Mouse (Mus musculus) adipocyte (in vitro differentiated cells): Measurements from ENCODE around the gene Jtb.
"Not testable (repeated sequence)": the region's sequence is repeated elsewhere in the genome, so short reads cannot be mapped to it uniquely, and the experiment has no call there.

Experiments used
- DNase-seq: peaks from one replicate; pipeline ENCODE4 v3.0.0-alpha.2; 2016; ENCODE audit warnings: low spot score

The Jtb gene

DNA sequence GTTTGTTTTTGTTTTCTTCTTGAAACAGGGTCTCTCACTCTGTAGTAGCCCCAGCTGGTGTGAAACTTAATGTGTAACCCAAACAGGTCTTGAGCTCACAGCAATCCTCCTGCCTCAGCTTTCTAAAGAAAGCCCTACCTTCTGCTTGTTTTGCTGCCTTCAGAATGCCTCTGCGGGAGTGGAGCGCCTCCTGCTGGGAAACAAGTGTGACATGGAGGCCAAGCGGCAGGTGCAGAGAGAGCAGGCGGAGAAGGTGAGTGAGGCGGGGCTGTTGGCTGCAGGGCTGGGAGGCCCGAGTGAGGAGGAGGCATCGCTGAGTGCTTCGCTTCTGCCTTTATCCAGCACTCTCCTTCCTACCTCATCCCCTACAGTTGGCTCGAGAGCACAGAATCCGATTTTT lies 7.1 kb upstream of the Jtb start:
- DNase-seq, result no peak

DNA sequence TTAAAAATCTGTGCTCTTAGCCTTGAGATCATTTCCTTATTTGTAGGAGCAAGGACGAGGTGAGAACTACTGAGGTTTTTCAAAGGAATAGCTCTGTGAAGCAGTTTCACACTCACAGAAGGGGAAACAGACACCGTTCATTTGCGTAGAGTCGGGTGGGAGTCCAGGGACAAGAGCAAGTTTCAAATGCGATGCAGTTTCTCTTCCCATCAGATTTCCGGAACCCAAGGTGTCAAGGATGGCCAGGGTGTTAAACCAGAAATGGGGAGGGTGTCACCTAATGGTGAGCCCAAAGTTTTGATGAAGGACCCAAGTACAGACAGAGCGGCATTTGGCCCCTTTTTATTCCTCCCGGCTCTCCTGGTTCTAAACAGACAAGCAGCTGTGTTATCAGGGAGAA lies 322 bp upstream of the Jtb start:
- DNase-seq, result no peak

GRCm38 (mm10) chr3:90241251-90241650 lies 9.9 kb downstream of the Jtb start:
- no peak for DNase-seq

- DNase-seq, result no peak
These were observed 10.4 kb downstream of the Jtb start for GRCm38 (mm10) chr3:90241669-90242358.

DNA sequence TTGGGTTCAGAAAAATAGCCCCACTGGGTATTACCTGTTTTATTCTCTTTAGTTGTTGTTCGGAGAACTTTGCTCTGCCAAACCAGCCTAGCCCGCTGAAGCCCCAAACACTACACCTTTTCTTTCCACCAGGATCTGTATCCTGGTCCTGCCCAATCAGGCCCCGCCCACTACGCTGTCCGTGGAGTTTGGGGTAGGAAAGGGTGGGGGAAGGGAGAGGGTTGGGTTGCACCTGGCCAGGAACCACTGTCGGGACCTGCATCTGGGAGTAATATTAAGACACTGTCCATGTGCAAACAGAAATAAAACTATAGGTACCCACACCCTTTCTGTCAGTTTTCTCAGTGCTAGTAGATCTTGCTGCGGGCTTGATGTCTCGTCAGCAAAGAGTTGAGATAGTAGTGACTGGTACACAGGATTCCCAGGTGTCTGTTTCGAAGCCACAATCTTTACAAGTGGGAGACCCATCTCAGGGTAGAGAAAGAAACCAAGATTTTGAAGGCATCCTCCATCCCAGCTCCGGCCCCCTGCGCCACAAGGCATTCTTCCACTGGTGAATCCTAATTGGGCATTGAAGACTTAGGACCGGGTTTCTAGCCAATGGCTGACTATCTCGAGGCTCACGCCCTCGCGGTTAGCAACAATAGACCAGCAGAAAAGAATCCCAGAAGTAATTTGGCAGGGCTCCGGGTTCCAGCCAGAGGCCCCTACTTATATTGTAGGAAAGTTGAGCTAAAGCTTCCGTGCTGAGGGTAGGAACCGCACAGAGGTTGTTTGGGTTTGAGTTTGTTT lies 11.8 kb downstream of the Jtb start, which contains the start of gene Creb3l4:
TSS of gene Creb3l4 (minus strand) at position 529 of the 792 bp plus-strand sequence.
- DNase-seq, result no peak

GRCm38 (mm10) chr3:90245406-90245805 lies 14.0 kb downstream of the Jtb start:
- peak; percentile 57 for DNase-seq

DNA sequence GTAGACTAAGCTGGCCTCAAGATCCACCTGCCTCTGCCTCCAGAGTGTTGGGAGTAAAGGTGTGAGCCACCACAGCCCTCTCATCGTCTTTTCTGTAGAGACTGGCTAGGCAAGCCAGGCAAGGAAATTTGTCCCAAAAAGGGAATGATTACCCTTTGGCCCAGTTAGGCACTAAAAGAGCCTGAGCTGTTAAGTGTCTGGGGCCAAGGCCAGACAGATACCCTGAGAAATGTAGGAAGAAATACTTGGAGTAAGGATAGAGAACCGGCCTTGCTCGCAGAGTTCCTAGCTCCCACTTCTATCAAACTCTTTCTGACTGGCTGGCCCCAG lies 16.2 kb downstream of the Jtb start:
- DNase-seq, result no peak

- peak; percentile 98 for DNase-seq
These were observed 16.8 kb downstream of the Jtb start, which contains the start of gene Slc39a1 for GRCm38 (mm10) chr3:90247960-90248745. TSS of gene Slc39a1 (plus strand) at chr3:90248172.

DNA sequence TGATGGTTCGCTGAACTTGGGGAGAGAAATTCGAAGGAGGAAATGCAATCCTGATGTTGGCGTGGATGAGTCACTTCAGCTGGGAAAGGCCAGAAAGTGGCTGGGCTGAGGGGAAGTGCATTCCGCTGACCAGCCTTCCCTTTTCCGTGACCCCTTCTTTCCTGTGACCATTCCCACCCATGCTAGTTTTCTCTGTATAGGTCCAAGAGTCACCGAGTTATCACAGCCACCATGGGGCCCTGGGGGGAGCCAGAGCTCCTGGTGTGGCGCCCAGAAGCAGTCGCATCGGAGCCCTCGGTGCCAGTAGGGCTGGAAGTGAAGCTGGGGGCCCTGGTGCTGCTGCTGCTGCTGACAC lies 17.3 kb downstream of the Jtb start:
- peak; percentile 63 for DNase-seq

DNA sequence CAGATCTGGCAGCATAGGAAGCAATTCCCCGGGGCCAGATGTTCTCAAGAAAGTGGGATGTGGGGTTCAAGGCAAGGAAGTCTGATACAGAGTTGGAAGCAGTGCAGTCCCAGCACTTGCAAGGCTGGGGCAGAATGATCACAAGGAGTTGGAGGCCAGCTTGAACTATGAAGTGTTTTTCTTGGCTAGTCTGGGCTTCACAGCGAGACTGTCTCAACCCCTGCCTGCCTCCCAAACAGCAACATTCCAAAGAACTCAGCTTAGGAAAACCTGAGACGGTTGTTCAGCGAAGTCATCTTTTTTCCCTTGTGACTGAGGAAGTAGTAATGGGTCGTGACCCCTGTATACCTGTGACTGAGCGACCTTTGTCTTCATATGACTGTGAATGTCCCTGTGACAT lies 19.4 kb downstream of the Jtb start:
- peak; percentile 82 for DNase-seq

DNA sequence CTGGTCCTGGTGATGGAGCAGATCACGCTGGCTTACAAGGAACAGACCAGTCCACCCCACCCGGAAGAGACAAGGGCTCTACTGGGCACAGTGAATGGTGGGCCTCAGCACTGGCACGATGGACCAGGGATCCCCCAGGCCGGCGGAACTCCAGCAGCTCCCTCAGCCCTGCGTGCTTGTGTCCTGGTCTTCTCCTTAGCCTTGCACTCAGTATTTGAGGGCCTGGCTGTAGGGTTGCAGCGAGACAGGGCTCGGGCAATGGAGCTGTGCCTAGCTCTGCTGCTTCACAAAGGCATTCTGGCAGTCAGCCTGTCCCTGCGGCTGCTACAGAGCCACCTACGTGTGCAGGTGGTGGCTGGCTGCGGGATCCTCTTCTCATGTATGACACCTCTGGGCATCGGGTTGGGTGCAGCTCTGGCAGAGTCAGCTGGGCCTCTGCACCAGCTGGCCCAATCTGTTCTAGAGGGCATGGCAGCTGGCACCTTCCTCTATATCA lies 20.4 kb downstream of the Jtb start:
- DNase-seq, result not testable (repeated sequence)

GRCm38 (mm10) chr3:90252659-90253058 lies 21.3 kb downstream of the Jtb start:
- DNase-seq, result not testable (repeated sequence)

DNA sequence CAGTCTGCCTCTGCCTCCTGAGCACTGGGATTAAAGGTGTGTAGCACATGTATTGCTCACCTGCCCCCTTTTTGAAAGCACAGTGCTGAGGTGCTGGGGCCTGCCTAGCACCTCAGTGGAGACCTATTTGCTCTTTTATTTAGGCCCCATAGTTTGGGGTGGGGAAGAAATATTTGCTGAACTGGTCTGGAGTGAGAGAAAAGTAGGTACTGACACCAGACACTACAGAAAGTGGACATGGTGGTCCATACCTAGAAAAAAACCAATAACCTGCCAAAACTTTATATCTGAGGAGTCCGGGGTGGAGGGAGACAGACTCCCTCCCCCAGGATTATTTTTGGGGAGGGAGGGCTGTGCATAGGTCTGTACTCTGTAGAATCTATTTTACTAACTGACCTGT lies 21.8 kb downstream of the Jtb start:
- not testable (repeated sequence) for DNase-seq

DNA sequence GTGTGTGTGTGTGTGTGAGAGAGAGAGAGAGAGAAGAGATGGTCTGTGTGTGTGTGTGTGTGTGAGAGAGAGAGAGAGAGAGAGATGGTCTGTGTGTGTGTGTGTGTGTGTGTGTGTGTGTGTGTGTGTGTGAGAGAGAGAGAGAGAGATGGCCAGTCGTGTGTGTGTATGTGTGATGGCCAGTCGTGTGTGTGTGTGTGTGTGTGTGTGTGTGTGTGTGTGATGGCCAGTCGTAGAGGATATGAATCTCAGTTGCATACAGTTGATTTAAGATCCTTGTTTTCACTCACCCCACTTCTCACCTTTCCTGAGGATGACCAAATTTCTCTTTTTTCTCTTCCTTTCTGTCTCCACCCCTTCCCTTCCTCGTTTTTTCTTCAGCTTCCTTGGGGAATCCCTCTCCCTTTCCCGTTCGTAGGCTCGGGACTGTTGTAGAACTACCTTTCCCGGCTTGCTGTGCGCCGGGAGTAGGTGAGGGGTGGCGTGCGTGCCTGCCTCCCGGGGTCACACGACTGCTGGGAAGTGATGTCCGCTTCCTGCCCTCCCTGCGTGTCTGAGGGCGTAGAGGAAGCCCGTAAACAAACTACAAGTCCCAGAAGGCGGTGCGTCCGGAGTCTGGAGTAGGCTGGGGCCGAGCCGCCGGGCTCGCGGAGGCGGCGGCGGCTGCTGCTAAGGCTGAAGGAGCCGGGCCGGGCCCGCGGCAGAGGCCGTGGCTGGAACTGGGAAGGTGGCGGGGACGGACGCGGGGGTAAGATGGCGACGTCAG lies 22.4 kb downstream of the Jtb start, which contains the start of gene Crtc2:
TSS of gene Crtc2 (plus strand) at position 511 of the 766 bp plus-strand sequence.
- DNase-seq, result peak; percentile 97

DNA sequence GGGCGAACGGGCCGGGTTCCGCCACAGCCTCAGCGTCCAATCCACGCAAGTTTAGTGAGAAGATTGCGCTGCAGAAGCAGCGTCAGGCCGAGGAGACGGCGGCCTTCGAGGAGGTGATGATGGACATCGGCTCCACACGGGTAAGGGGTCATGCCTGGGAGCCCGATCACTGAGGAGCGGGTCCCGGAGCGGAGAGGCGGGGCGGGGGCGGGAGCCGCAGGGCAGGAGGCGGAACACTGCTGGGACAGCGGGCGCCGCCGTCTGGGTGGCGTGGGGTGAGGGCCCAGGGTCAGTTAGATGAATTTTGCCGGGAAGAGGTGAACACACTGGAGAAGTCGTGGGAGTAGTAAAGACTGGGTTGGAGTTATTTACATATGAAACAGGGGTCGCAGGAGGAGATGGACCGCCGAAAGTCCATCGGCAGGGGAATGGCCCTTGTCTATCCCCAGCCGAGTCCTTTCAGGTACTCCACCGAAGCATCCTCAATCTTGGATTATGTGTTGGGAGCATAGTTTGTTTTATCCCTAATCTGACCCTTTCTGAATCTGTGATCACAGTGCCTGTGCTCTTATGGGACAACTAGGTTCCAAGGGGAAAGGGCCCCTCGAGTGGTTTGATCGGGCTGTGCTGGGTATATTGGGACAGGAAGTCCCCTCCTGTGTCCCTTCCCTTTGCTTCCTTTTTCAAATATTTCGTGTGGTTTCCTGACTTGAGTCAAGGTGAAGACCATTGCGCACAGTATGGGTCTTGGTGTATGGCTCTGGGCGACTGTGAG lies 23.2 kb downstream of the Jtb start:
- peak; percentile 63 for DNase-seq

GRCm38 (mm10) chr3:90255194-90255565 lies 23.8 kb downstream of the Jtb start:
- peak; percentile 44 for DNase-seq

DNA sequence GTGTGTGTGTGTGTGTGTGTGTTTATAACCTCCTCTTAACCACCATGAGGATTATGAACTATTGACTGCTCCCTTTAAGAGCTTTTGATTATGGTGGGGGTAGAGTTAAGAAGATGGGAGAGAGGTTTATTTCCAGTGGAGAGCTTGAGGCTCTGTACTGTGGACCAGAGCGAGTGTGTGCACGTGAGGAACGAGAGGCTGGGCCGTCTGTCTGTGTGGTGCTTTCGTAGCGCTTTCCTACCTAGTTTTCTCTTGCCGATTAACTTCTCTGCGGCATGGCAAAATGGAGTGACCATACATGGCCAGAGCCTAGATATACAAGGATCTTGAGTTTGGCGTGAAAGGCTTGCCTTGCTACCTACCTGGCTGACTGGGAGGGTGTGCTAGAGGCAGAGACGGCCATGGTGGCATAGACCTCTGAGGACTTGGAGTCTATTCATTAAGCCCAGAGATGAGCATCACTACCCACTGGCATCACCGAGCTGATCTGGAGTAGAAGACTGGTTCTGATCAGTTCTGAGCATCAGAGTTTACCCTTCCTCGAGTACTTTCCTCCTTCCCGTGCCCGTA lies 24.5 kb downstream of the Jtb start:
- no peak for DNase-seq

DNA sequence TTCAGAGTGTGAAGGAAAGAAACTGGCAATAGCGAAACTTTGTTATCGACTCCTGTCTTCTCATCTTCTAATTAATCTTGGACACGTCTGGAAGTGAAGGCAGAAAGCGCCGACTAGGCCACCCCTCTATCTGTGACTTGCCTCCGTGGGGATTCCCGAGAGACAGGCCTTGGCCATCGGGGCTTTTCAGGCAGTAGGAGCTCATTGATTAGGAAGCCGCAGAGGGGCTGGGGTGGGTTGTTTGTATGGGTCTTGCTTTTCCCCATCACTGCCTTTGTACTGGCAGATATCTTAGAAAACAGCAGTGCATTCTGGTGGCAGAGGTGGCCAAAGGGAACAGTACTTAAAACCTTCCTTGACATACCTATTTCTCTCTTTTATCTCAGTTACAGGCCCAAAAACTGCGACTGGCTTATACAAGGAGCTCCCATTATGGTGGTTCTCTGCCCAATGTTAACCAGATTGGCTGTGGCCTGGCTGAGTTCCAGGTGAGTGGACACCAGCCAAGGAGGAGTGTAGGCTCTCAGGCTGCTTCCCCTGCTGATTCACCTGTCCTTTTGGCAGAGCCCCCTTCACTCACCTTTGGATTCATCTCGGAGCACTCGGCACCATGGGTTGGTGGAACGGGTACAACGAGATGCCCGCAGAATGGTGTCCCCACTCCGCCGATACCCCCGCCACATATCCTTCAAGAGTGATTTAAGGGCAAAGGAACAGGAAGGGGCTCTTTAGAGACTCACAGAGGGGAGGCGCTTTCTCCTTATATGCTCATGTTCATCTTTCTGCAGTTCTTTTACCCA lies 25.5 kb downstream of the Jtb start:
- DNase-seq, result peak; percentile 29

GRCm38 (mm10) chr3:90258521-90258920 lies 27.1 kb downstream of the Jtb start:
- no peak for DNase-seq
